Mouse (Mus musculus) cerebellum, adult 2 months (tissue): ENCODE data around the gene 1700102P08Rik.

Experiments used
- CTCF ChIP-seq: fragments of 200-500 bp; IDR thresholded peaks from 2 replicates; pipeline ENCODE4 v1.5.1; 2011; ENCODE audit warnings: low read depth, mild to moderate bottlenecking, control low read depth, low read length, moderate library complexity, borderline replicate concordance; ENCODE audit not compliant: insufficient read depth
- POLR2A ChIP-seq: fragments of 200-500 bp; IDR thresholded peaks from 2 replicates; pipeline ENCODE4 v1.6.1; 2011; ENCODE audit warnings: low read length, control low read depth, borderline replicate concordance; ENCODE audit not compliant: insufficient read depth

- TF ChIP-seq POLR2A = no peak
- TF ChIP-seq CTCF = no peak
Measured at GRCm38 (mm10) chr9:108454429-108454828, 61.8 kb downstream of the 1700102P08Rik start.
